Mouse (Mus musculus) C2C12 (cell line): ENCODE measurements around the gene Krt7.

Source experiments
- CEBPB ChIP-seq: IDR thresholded peaks from one replicate; pipeline ENCODE4 v1.6.1; 2011; ENCODE audit warnings: low read depth, mild to moderate bottlenecking, control low read depth, moderate library complexity
- CTCF ChIP-seq: IDR thresholded peaks from one replicate; pipeline ENCODE4 v1.5.1; 2011; ENCODE audit not compliant: control insufficient read depth, insufficient read depth, insufficient read length
- FOSL1 ChIP-seq: IDR thresholded peaks from one replicate; pipeline ENCODE4 v1.8.0; 2011; ENCODE audit warnings: mild to moderate bottlenecking, low read length; ENCODE audit not compliant: poor library complexity, insufficient read depth, severe bottlenecking
- MAX ChIP-seq: IDR thresholded peaks from one replicate; pipeline ENCODE4 v1.6.1; 2011; ENCODE audit warnings: mild to moderate bottlenecking, control low read depth
- MYOD1 ChIP-seq: IDR thresholded peaks from one replicate; pipeline ENCODE4 v1.6.1; 2011; ENCODE audit warnings: low read depth; ENCODE audit not compliant: control insufficient read depth, insufficient read length
- MYOG ChIP-seq: IDR thresholded peaks from one replicate; pipeline ENCODE4 v1.6.1; 2011; ENCODE audit not compliant: control insufficient read depth, insufficient read length; ENCODE audit errors: extremely low read depth
- USF1 ChIP-seq: IDR thresholded peaks from one replicate; pipeline ENCODE4 v1.6.1; 2011; ENCODE audit warnings: low read depth, mild to moderate bottlenecking, control low read depth, moderate library complexity

DNA sequence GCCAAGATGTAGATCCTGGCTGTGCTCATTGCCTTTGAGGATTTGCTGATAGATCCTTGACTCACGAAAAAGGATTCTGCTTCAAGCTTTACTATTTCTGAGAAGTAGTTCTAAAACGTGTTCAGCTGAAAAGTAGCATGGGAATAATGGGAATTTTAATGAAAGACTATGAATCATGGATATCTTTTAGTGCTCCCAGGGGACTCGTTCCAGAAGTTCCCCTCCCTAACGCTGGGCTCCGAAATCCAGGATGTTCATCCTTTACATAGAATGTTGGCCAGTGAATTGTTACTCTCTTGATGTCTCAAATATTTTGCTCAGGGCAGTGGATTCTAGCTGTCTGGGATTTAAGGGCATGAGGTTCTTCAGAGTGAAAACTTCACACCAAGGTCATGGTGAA is 18.6 kb upstream of the Krt7 start:
- no peak for TF ChIP-seq CTCF
- TF ChIP-seq MAX: no peak
- no peak for TF ChIP-seq MYOG
- TF ChIP-seq CEBPB: no peak
- TF ChIP-seq USF1: no peak
- peak; percentile 41 for TF ChIP-seq FOSL1
- TF ChIP-seq MYOD1: no peak
